Mouse (Mus musculus): Measurements from ENCODE around the gene Prrt2.

DNA sequence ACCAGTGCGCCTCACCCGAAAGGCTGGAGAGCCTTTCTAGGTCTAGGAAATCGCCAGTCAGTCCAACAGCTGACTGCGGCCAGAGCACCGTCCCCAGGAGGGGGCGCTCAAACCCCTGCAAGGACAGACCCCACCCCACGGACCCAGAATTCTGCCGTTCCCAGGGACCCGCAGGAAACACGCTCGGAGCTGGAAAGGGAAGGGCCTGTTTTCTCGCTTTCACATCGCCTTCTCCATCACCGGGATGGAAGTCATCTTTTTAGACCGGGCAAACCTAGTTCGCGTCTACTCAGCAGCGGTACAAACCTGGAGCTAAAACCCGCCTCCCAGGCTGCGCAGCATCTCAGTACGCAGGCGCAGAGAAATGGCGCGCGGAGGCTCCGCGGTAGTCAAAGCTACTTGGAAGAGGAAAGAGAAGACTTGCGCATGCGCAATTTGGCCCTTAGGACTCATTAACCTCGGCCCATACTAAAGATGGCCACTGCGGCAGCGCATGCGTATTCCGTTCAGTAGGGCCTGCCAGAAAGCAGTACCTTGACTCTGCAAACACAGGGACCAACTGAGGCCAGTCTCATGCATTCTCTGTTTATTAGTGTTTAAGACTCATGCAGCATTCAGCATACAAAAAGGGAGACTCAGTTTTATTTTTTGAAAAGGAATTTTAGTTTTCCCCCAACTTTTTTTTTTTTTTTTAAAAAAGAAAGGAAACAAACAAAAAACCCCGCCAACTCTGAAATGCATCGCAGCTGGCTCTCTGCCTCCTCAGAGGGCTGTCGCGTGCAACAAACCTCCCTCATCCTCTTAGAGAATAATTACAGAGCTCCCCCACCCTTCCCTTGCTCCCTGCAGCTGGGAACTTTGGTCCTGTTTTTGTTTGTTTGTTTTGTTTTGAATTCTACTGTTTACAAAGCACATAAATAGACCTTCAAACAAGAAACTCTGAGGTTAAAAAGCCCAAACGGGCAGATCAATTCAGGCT is 3.8 kb downstream of the Prrt2 start, which contains the start of gene Pagr1a:
- TF ChIP-seq CTCF (IDR thresholded peaks at IDR 0.05; ENCODE audit: low read depth) (peak; percentile 66), EP300 (IDR thresholded peaks at IDR 0.05; ENCODE audit: low read depth) (no peak)

Measured in heart, postnatal 0 days (tissue).